Mouse (Mus musculus): ENCODE measurements around the gene Fgd5. TPM values are rescaled to one million over a fixed set of nuclear protein-coding genes. Genes with fewer than 3 reads are reported as not detected.

Gene Fgd5
- polyA plus RNA-seq, 2 experiments = 1.5 to 1.6 TPM

- WGBS (ENCODE audit: insufficient replicate concordance) = 33% methylated on average over 6 of the region's 6 CpGs
- no peak overlapping the region for H3K27ac ChIP-seq
Measured at GRCm38 (mm10) chr6:91973972-91974371, 4.7 kb upstream of the Fgd5 start.

GRCm38 (mm10) chr6:91979301-91979996 lies 771 bp downstream of the Fgd5 start:
- WGBS (ENCODE audit: insufficient replicate concordance) = 3% methylated on average over 23 of the region's 23 CpGs
- Histone ChIP-seq H3K27me3 (ENCODE audit: control insufficient read depth, insufficient read depth, low read length) (peaks cover 35% of the 10 kb centered on the region), H3K9ac (replicated peaks) (no peak overlapping the region), H3K27ac (no peak overlapping the region), H3K4me1 (replicated peaks; ENCODE audit: control insufficient read depth in 2 of 2, insufficient read depth in 2 of 2, low read length in 1 of 2) (no peaks in the 10 kb centered on the region), H3K36me3 (replicated peaks; ENCODE audit: control insufficient read depth, insufficient read depth, low read depth) (no peaks in the 10 kb centered on the region), H3K9me3 (ENCODE audit: control insufficient read depth, low read length) (no peaks in the 10 kb centered on the region), H3K4me3 (ENCODE audit: insufficient read depth in 1 of 2, low read depth in 2 of 2, low read length in 2 of 2) (peak overlapping the region; percentile 50 to 58), H3K4me2 (ENCODE audit: low read depth) (peak overlapping the region; percentile 58)
- DNase-seq (ENCODE audit: low read depth in 3 of 3, low spot score in 3 of 3) (no peak), ATAC-seq (ENCODE audit: insufficient read depth) (no peak)
- no peak for TF ChIP-seq EP300 (IDR thresholded peaks at IDR 0.05; ENCODE audit: low read depth)
- no peak for TF ChIP-seq CTCF (IDR thresholded peaks at IDR 0.05; ENCODE audit: low read depth)

More at GRCm38 (mm10) chr6:91973972-91974371, 4.7 kb upstream of the Fgd5 start:
- TF ChIP-seq CTCF (IDR thresholded peaks at IDR 0.05; ENCODE audit: low read depth) (no peak), EP300 (IDR thresholded peaks at IDR 0.05; ENCODE audit: low read depth) (no peak)
- ATAC-seq (ENCODE audit: insufficient read depth) (no peak), DNase-seq (ENCODE audit: low read depth in 3 of 3, low spot score in 3 of 3) (no peak)
- Histone ChIP-seq H3K36me3 (replicated peaks; ENCODE audit: control insufficient read depth, insufficient read depth, low read depth) (no peaks in the 10 kb centered on the region), H3K4me3 (ENCODE audit: insufficient read depth in 1 of 2, low read depth in 2 of 2, low read length in 2 of 2) (no peak overlapping the region), H3K4me1 (replicated peaks; ENCODE audit: control insufficient read depth in 2 of 2, insufficient read depth in 2 of 2, low read length in 1 of 2) (peaks cover 0 to 14% of the 10 kb centered on the region in 2 experiments; a peak in 2 of 4 replicates), H3K9me3 (ENCODE audit: control insufficient read depth, low read length) (no peaks in the 10 kb centered on the region), H3K27me3 (ENCODE audit: control insufficient read depth, insufficient read depth, low read length) (peaks cover 20% of the 10 kb centered on the region), H3K4me2 (ENCODE audit: low read depth) (no peak overlapping the region), H3K9ac (replicated peaks) (no peak overlapping the region)

GRCm38 (mm10) chr6:91980011-91980410 lies 1.3 kb downstream of the Fgd5 start:
- Histone ChIP-seq H3K4me3 (ENCODE audit: insufficient read depth in 1 of 2, low read depth in 2 of 2, low read length in 2 of 2) (peak overlapping the region in 1 of 2 experiments; percentile 6; a peak in 2 of 4 replicates), H3K36me3 (replicated peaks; ENCODE audit: control insufficient read depth, insufficient read depth, low read depth) (no peaks in the 10 kb centered on the region), H3K4me2 (ENCODE audit: low read depth) (no peak overlapping the region), H3K4me1 (replicated peaks; ENCODE audit: control insufficient read depth in 2 of 2, insufficient read depth in 2 of 2, low read length in 1 of 2) (no peaks in the 10 kb centered on the region), H3K27me3 (ENCODE audit: control insufficient read depth, insufficient read depth, low read length) (peaks cover 35% of the 10 kb centered on the region), H3K9me3 (ENCODE audit: control insufficient read depth, low read length) (no peaks in the 10 kb centered on the region), H3K9ac (replicated peaks) (no peak overlapping the region), H3K27ac (no peak overlapping the region)
- ATAC-seq (ENCODE audit: insufficient read depth) (no peak), DNase-seq (ENCODE audit: low read depth in 3 of 3, low spot score in 3 of 3) (no peak)
- no peak for TF ChIP-seq EP300 (IDR thresholded peaks at IDR 0.05; ENCODE audit: low read depth)
- TF ChIP-seq CTCF (IDR thresholded peaks at IDR 0.05; ENCODE audit: low read depth) = no peak
- 34% methylated on average over 3 of the region's 3 CpGs for WGBS (ENCODE audit: insufficient replicate concordance)

- 79% methylated on average over 8 of the region's 8 CpGs for WGBS (ENCODE audit: insufficient replicate concordance)
- Histone ChIP-seq H3K4me1 (replicated peaks; ENCODE audit: control insufficient read depth in 2 of 2, insufficient read depth in 2 of 2, low read length in 1 of 2) (peaks cover 33 to 35% of the 10 kb centered on the region in 2 experiments), H3K4me2 (ENCODE audit: low read depth) (no peak overlapping the region), H3K27me3 (ENCODE audit: control insufficient read depth, insufficient read depth, low read length) (no peaks in the 10 kb centered on the region), H3K9ac (replicated peaks) (no peak overlapping the region), H3K9me3 (ENCODE audit: control insufficient read depth, low read length) (no peaks in the 10 kb centered on the region), H3K4me3 (ENCODE audit: insufficient read depth in 1 of 2, low read depth in 2 of 2, low read length in 2 of 2) (no peak overlapping the region), H3K27ac (no peak overlapping the region), H3K36me3 (replicated peaks; ENCODE audit: control insufficient read depth, insufficient read depth, low read depth) (no peaks in the 10 kb centered on the region)
- DNase-seq (ENCODE audit: low read depth in 3 of 3, low spot score in 3 of 3) (no peak), ATAC-seq (ENCODE audit: insufficient read depth) (no peak)
- no peak for TF ChIP-seq EP300 (IDR thresholded peaks at IDR 0.05; ENCODE audit: low read depth)
- TF ChIP-seq CTCF (IDR thresholded peaks at IDR 0.05; ENCODE audit: low read depth) = no peak
Measured at GRCm38 (mm10) chr6:91990101-91990500, 11.4 kb downstream of the Fgd5 start.

GRCm38 (mm10) chr6:91992823-91993222 lies 14.1 kb downstream of the Fgd5 start:
- WGBS (ENCODE audit: insufficient replicate concordance) = 37% methylated on average over 2 of the region's 2 CpGs
- DNase-seq (ENCODE audit: low read depth in 3 of 3, low spot score in 3 of 3) = peak; percentile 54 to 77 (median 57)
- H3K27me3 ChIP-seq (ENCODE audit: control insufficient read depth, insufficient read depth, low read length) = no peaks in the 10 kb centered on the region
- no peak for TF ChIP-seq CTCF (IDR thresholded peaks at IDR 0.05; ENCODE audit: low read depth)
- 0 out of 2 replicates have a peak, but pooled peaks have one; percentile 1 for TF ChIP-seq EP300 (IDR thresholded peaks at IDR 0.05; ENCODE audit: low read depth)
- H3K9ac ChIP-seq (replicated peaks) = peak overlapping the region; percentile 40
- peaks cover 35 to 37% of the 10 kb centered on the region in 2 experiments for H3K4me1 ChIP-seq (replicated peaks; ENCODE audit: control insufficient read depth in 2 of 2, insufficient read depth in 2 of 2, low read length in 1 of 2)
- H3K27ac ChIP-seq = peak overlapping the region; percentile 41
- no peaks in the 10 kb centered on the region for H3K9me3 ChIP-seq (ENCODE audit: control insufficient read depth, low read length)
- peak overlapping the region; percentile 54 for H3K4me2 ChIP-seq (ENCODE audit: low read depth)
- no peaks in the 10 kb centered on the region for H3K36me3 ChIP-seq (replicated peaks; ENCODE audit: control insufficient read depth, insufficient read depth, low read depth)
- ATAC-seq (ENCODE audit: insufficient read depth) = peak; percentile 78
- no peak overlapping the region for H3K4me3 ChIP-seq (ENCODE audit: insufficient read depth in 1 of 2, low read depth in 2 of 2, low read length in 2 of 2)

Measured in liver, embryonic 14.5 days (tissue).